Comparison of ENCODE assay signal across 15 mouse cellular contexts in genomic region chr12:36164126-36164791, GRCm38 (mm10).
"Had no signal": no experiment of that assay in that cellular context is flagged by ENCODE, and none has a peak within 500 bp of the region (broad histone marks: within the 10 kb centered on the region; RNA-seq: fewer than 3 reads in every experiment).

No protein-coding gene starts in this region.

- H3K4me2 ChIP-seq: neural tube, embryonic 15.5 days had no signal

- DNase-seq: kidney, adult 11 months; kidney, postnatal 25 days; lung, adult 2 months; lung, postnatal 36 days; midbrain, embryonic 14.5 days; right cerebral cortex, adult 18-20 months; spleen, adult 18-20 months; thymus, adult 2 months; thymus, postnatal 25 days had no signal

- H3K4me1 ChIP-seq: neural tube, embryonic 15.5 days had no signal

- H3K9me3 ChIP-seq: limb, embryonic 10.5 days; midbrain, embryonic 10.5 days; neural tube, embryonic 15.5 days had no signal

- H3K9ac ChIP-seq: neural tube, embryonic 15.5 days had no signal

- H3K4me3 ChIP-seq: left cerebral cortex, adult 2 months; limb, embryonic 10.5 days; midbrain, embryonic 10.5 days; myocyte; neural tube, embryonic 15.5 days had no signal

- H3K27ac ChIP-seq: left cerebral cortex, adult 2 months; midbrain, embryonic 10.5 days; neural tube, embryonic 15.5 days had no signal

- ATAC-seq: lung, postnatal 0 days had no signal

- H3K27me3 ChIP-seq: neural tube, embryonic 15.5 days had no signal
